Mouse (Mus musculus): Measurements from ENCODE around the gene Ccdc167. TPM values are rescaled to one million over a fixed set of nuclear protein-coding genes. Genes with fewer than 3 reads are reported as not detected.

Ccdc167 gene
- polyA plus RNA-seq, 1 experiment from 2014 or later: 18.2 TPM

DNA sequence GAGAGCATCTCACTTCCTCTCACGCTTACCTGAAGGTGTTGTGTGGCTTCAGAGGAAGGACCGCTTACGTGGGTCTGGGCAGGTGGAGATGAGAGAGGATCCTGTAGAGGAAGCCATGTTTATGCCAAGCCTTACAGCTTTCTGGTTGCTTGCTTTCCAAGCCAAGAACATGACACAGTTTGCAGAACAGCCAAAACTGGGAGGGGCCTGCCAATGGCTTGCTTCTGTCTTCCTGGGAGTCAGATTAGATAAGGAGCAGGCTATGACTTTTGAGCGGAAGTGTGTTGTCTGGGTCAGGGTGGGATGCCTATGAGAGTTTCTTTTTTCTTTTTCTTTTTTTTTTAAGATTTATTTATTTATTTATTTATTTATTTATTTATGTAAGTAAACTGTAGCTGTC, 79.5 kb downstream of the Ccdc167 start:
- Histone ChIP-seq H3K4me2 (no peak overlapping the region), H3K9ac (no peak overlapping the region), H3K9me3 (ENCODE audit: low read depth, low read length) (no peaks in the 10 kb centered on the region), H3K36me3 (ENCODE audit: insufficient read depth) (peaks cover 89% of the 10 kb centered on the region), H3K27me3 (ENCODE audit: insufficient read depth, low read length) (no peaks in the 10 kb centered on the region), H3K4me3 (ENCODE audit: low read depth, low read length) (no peak overlapping the region), H3K4me1 (ENCODE audit: insufficient read depth) (no peaks in the 10 kb centered on the region), H3K27ac (ENCODE audit: low read depth) (no peak overlapping the region)
- 88% methylated on average over 4 of the region's 4 CpGs for WGBS
- no peak for ATAC-seq (ENCODE audit: insufficient read depth)
- no peak for DNase-seq
- TF ChIP-seq CTCF (IDR thresholded peaks at IDR 0.05; ENCODE audit: low read depth): no peak

Other genes starting within 250 kb of the Ccdc167 start
- gene Pim1, start 226.3 kb downstream of the Ccdc167 start, polyA plus RNA-seq (2014; fragmentation: Nextera tagmentation; extraction: Ambion mirVana): 14.1 and 16.0 TPM in 2 replicates
- gene Gm17657, start 167.4 kb downstream of the Ccdc167 start, polyA plus RNA-seq (2014; fragmentation: Nextera tagmentation; extraction: Ambion mirVana): not detected in 2 replicates
- 17.4 TPM in 2 replicates for gene Tbc1d22b, start 167.3 kb downstream of the Ccdc167 start, polyA plus RNA-seq (2014; fragmentation: Nextera tagmentation; extraction: Ambion mirVana)
- gene Tmem217, start 164.7 kb downstream of the Ccdc167 start, polyA plus RNA-seq (2014; fragmentation: Nextera tagmentation; extraction: Ambion mirVana): 0.43 and 0.46 TPM in 2 replicates
- gene Rnf8, start 102.3 kb downstream of the Ccdc167 start, polyA plus RNA-seq (2014; fragmentation: Nextera tagmentation; extraction: Ambion mirVana): 68.8 and 72.1 TPM in 2 replicates
- 3.0 and 3.4 TPM in 2 replicates for gene Gm28043, start 102.2 kb downstream of the Ccdc167 start, polyA plus RNA-seq (2014; fragmentation: Nextera tagmentation; extraction: Ambion mirVana)
- gene Cmtr1, start 56.4 kb downstream of the Ccdc167 start, polyA plus RNA-seq (2014; fragmentation: Nextera tagmentation; extraction: Ambion mirVana): 112 and 114 TPM in 2 replicates

Data from lung, embryonic 14.5 days (tissue).